Mouse (Mus musculus): ENCODE data around the gene Oprd1.

DNA sequence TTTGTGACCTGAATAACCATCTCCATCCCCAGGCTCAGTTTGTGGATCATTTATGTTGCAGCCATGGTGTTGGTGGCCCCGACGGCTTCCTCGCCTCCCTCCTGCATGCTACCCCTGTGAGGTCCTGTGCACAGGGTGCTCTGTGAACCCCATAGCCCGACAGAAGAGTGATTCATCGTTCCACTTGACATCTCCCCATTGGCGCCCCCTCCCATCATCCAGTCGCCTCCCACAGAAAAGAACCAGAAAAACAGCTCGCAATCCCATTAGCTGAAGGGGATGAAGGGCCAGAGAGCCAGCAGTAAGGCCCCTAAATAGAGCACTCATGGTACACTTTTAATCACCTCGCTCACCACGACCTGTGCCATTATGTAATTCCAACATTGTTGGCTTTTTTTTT lies 32.2 kb upstream of the Oprd1 start:
- TF ChIP-seq USF1 (IDR thresholded peaks at IDR 0.05; ENCODE audit: low read depth) (no peak), CTCF (IDR thresholded peaks at IDR 0.05; ENCODE audit: control insufficient read depth, insufficient read depth, insufficient read length) (no peak), MAX (IDR thresholded peaks at IDR 0.05) (no peak), CEBPB (IDR thresholded peaks at IDR 0.05; ENCODE audit: low read depth) (no peak)
